Mouse (Mus musculus): Measurements from ENCODE around the gene Gm21830. TPM values are rescaled to one million over a fixed set of nuclear protein-coding genes. Genes with fewer than 3 reads are reported as not detected.
"Not testable (repeated sequence)": the region's sequence is repeated elsewhere in the genome, so short reads cannot be mapped to it uniquely, and the experiment has no call there.

The Gm21830 gene
- polyA plus RNA-seq, 1 experiment from 2014 or later = not detected

- H3K4me1 ChIP-seq (replicated peaks); ATAC-seq (ENCODE audit: insufficient number of reproducible peaks, insufficient read depth, low FRiP score, low TSS enrichment, low read depth); H3K27me3 ChIP-seq; H3K4me3 ChIP-seq (replicated peaks); H3K9me3 ChIP-seq; H3K27ac ChIP-seq; H3K36me3 ChIP-seq; H3K4me2 ChIP-seq; H3K9ac ChIP-seq (replicated peaks): not testable (repeated sequence)
- WGBS = 75% methylated on average over 5 of the region's 5 CpGs
Observed at GRCm38 (mm10) chr2:67470030-67470429, 56.5 kb downstream of the Gm21830 start.

DNA sequence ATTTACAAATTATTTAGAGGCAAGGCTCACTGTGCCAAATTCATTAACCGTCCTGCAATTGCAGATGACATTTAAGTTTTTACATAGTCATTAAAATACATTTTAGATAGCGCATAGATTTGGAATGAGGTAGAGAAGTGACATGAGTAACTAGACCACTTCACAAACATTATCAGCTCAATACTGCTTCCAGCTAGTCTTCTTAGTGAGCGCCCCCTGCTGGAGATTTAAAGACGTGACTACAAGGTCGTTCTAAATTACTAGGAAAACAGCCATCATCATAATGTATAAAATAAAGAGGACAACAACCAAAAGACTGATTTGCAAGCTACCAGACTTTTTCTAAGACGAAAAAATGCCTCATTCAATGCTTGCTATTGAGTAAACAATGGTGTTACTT lies 64.2 kb downstream of the Gm21830 start:
- Histone ChIP-seq H3K4me3 (replicated peaks) (no peak overlapping the region), H3K36me3 (no peaks in the 10 kb centered on the region), H3K4me1 (replicated peaks) (no peaks in the 10 kb centered on the region), H3K4me2 (no peak overlapping the region), H3K9me3 (no peaks in the 10 kb centered on the region), H3K9ac (replicated peaks) (no peak overlapping the region), H3K27ac (no peak overlapping the region), H3K27me3 (no peaks in the 10 kb centered on the region)
- 14% methylated on average over 6 of the region's 6 CpGs for WGBS
- no peak for ATAC-seq (ENCODE audit: insufficient number of reproducible peaks, insufficient read depth, low FRiP score, low TSS enrichment, low read depth)

GRCm38 (mm10) chr2:67481051-67481450 lies 67.5 kb downstream of the Gm21830 start:
- Histone ChIP-seq H3K27me3 (no peaks in the 10 kb centered on the region), H3K27ac (no peak overlapping the region), H3K4me3 (replicated peaks) (no peak overlapping the region), H3K36me3 (no peaks in the 10 kb centered on the region), H3K4me2 (no peak overlapping the region), H3K4me1 (replicated peaks) (no peaks in the 10 kb centered on the region), H3K9ac (replicated peaks) (no peak overlapping the region), H3K9me3 (no peaks in the 10 kb centered on the region)
- ATAC-seq (ENCODE audit: insufficient number of reproducible peaks, insufficient read depth, low FRiP score, low TSS enrichment, low read depth) = no peak
- WGBS = 63% methylated on average over 3 of the region's 3 CpGs

Other genes starting within 250 kb of the Gm21830 start
- gene Gm26727, start 19.5 kb downstream of the Gm21830 start, polyA plus RNA-seq (2016; fragmentation: Nextera tagmentation; extraction: Ambion mirVana) = not detected in 2 replicates
- not detected in 2 replicates for gene Xirp2, start 32.3 kb downstream of the Gm21830 start, polyA plus RNA-seq (2016; fragmentation: Nextera tagmentation; extraction: Ambion mirVana)
- 9.2 and 10.1 TPM in 2 replicates for gene B3galt1, start 152.1 kb downstream of the Gm21830 start, polyA plus RNA-seq (2016; fragmentation: Nextera tagmentation; extraction: Ambion mirVana)

All from limb, embryonic 12.5 days (tissue).